Mouse (Mus musculus) midbrain, embryonic 13.5 days (tissue): ENCODE results near the gene Dennd4b. TPM values are rescaled to one million over a fixed set of nuclear protein-coding genes. Genes with fewer than 3 reads are reported as not detected.

ENCODE experiments used
- microRNA-seq: library from miRNA; unstranded; fragments of <30 nt; microRNA quantifications from one replicate; pipeline ENCODE4, GENCODE M21; 2016
- polyA plus RNA-seq: library from polyadenylated mRNA; unstranded; fragments of >200 nt; fragmentation: Nextera tagmentation; extraction: Ambion mirVana; gene quantifications from 2 replicates; pipeline ENCODE4 v1.2.1, GENCODE M21; 2015

Gene Dennd4b
- polyA plus RNA-seq, 1 experiment from 2014 or later = 6.6 TPM

Small RNA genes lying within 50 kb of the gene (microRNA-seq; reads per million reads assigned to microRNA genes)
- gene Mir7012 = 0.62 reads per million

Other genes starting within 250 kb of the Dennd4b start
- gene 4933434E20Rik, start 213.5 kb upstream of the Dennd4b start, polyA plus RNA-seq = 241 and 251 TPM in 2 replicates
- gene Ubap2l, start 212.6 kb upstream of the Dennd4b start, polyA plus RNA-seq = 169 and 170 TPM in 2 replicates
- gene Tpm3, start 192.5 kb upstream of the Dennd4b start, polyA plus RNA-seq = 396 and 421 TPM in 2 replicates
- gene Nup210l, start 161.1 kb upstream of the Dennd4b start, polyA plus RNA-seq = 0.34 and 0.45 TPM in 2 replicates
- gene Rps27, start 51.5 kb upstream of the Dennd4b start, polyA plus RNA-seq = 1,033 and 1,129 TPM in 2 replicates
- 19.9 and 25.6 TPM in 2 replicates for gene Rab13, start 51.5 kb upstream of the Dennd4b start, polyA plus RNA-seq
- gene Jtb, start 33.6 kb upstream of the Dennd4b start, polyA plus RNA-seq = 90.2 and 97.6 TPM in 2 replicates
- 3.3 and 3.4 TPM in 2 replicates for gene Creb3l4, start 21.7 kb upstream of the Dennd4b start, polyA plus RNA-seq
- gene Slc39a1, start 17.0 kb upstream of the Dennd4b start, polyA plus RNA-seq = 57.0 and 60.9 TPM in 2 replicates
- gene Crtc2, start 11.0 kb upstream of the Dennd4b start, polyA plus RNA-seq = 16.9 and 21.4 TPM in 2 replicates
- 15.1 and 16.0 TPM in 2 replicates for gene Gatad2b, start 28.0 kb downstream of the Dennd4b start, polyA plus RNA-seq
- gene Slc27a3, start 124.8 kb downstream of the Dennd4b start, polyA plus RNA-seq = 20.2 and 21.8 TPM in 2 replicates
- 29.1 and 32.6 TPM in 2 replicates for gene Ints3, start 168.4 kb downstream of the Dennd4b start, polyA plus RNA-seq
- 1.8 and 2.4 TPM in 2 replicates for gene Npr1, start 200.7 kb downstream of the Dennd4b start, polyA plus RNA-seq
- 343 and 361 TPM in 2 replicates for gene Ilf2, start 210.9 kb downstream of the Dennd4b start, polyA plus RNA-seq
- 87.9 and 89.1 TPM in 2 replicates for gene Snapin, start 225.8 kb downstream of the Dennd4b start, polyA plus RNA-seq
- 205 and 212 TPM in 2 replicates for gene Chtop, start 244.3 kb downstream of the Dennd4b start, polyA plus RNA-seq
- 4.7 and 6.9 TPM in 2 replicates for gene S100a1, start 249.2 kb downstream of the Dennd4b start, polyA plus RNA-seq
- gene S100a13, start 249.2 kb downstream of the Dennd4b start, polyA plus RNA-seq = 7.7 and 9.9 TPM in 2 replicates